Mouse (Mus musculus) neural tube, embryonic 11.5 days (tissue): ENCODE data around the gene Parp14. TPM values are rescaled to one million over a fixed set of nuclear protein-coding genes. Genes with fewer than 3 reads are reported as not detected.

Source experiments
- ATAC-seq: fragments of 200-750 bp; cut with Nextera tagmentation; 2 replicates; pipeline ENCODE4 v1.8.0; 2017; ENCODE audit warnings: moderate number of reproducible peaks, mild to moderate bottlenecking, moderate TSS enrichment, moderate library complexity; ENCODE audit not compliant: insufficient read depth, low FRiP score, low TSS enrichment
- DNase-seq: peaks from one replicate; pipeline ENCODE4 v3.0.0-alpha.2; 2015; ENCODE audit warnings: low spot score
- H3K27ac ChIP-seq: fragments of 300-500 bp; sonication (generic); 2 replicates; pipeline ENCODE4 v1.5.1; 2014; ENCODE audit warnings: low read depth, mild to moderate bottlenecking, low read length
- H3K27me3 ChIP-seq: fragments of 300-500 bp; sonication (generic); 2 replicates; pipeline ENCODE4 v1.6.1; 2014; ENCODE audit warnings: mild to moderate bottlenecking, low read length, mixed read lengths; ENCODE audit not compliant: control insufficient read depth, insufficient read depth
- H3K36me3 ChIP-seq: fragments of 300-500 bp; sonication (generic); 2 replicates; pipeline ENCODE4 v1.6.1; 2014; ENCODE audit warnings: mild to moderate bottlenecking, low read length, moderate library complexity, mixed read lengths; ENCODE audit not compliant: control insufficient read depth, insufficient read depth
- H3K4me1 ChIP-seq: fragments of 300-500 bp; sonication (generic); 2 replicates; pipeline ENCODE4 v1.6.1; 2014; ENCODE audit warnings: low read length, mixed read lengths; ENCODE audit not compliant: control insufficient read depth, insufficient read depth
- H3K4me2 ChIP-seq: fragments of 300-500 bp; sonication (generic); 2 replicates; pipeline ENCODE4 v1.6.1; 2014; ENCODE audit warnings: low read depth, mild to moderate bottlenecking, moderate library complexity
- H3K4me3 ChIP-seq: fragments of 300-500 bp; sonication (generic); 2 replicates; pipeline ENCODE4 v1.5.1; 2014; ENCODE audit warnings: low read depth, low read length
- H3K9ac ChIP-seq: fragments of 300-500 bp; sonication (generic); 2 replicates; pipeline ENCODE4 v1.6.1; 2014; ENCODE audit warnings: mild to moderate bottlenecking, low read length
- H3K9me3 ChIP-seq: fragments of 300-500 bp; sonication (generic); 2 replicates; pipeline ENCODE4 v1.6.1; 2016; ENCODE audit warnings: low read length; ENCODE audit not compliant: control insufficient read depth
- WGBS: fragments of 180-500 bp; shearing (Covaris S2); extraction: QIAGEN DNeasy Blood & Tissue Kit; methylation state at CpG from one replicate; pipeline ENCODE4 v1.1.7; 2014; 5-methylcytosine and 5-hydroxymethylcytosine counted together
- polyA plus RNA-seq: library from polyadenylated mRNA; unstranded; fragments of >200 nt; fragmentation: Nextera tagmentation; extraction: Ambion mirVana; gene quantifications from 2 replicates; pipeline ENCODE4 v1.2.1, GENCODE M21; 2014

Gene Parp14
- polyA plus RNA-seq = 0.19 and 0.31 TPM in 2 replicates

- H3K9ac ChIP-seq = peak within 1 kb of the TSS; percentile 59
- no peak within 1 kb of the TSS for H3K27ac ChIP-seq
- H3K27me3 ChIP-seq = peaks cover 22% of the 10 kb centered on the region
- no peaks in the 10 kb centered on the region for H3K9me3 ChIP-seq
- H3K36me3 ChIP-seq = no peaks in the 10 kb centered on the region
- peak; percentile 40 for DNase-seq
- peak within 1 kb of the TSS; percentile 81 for H3K4me2 ChIP-seq
- no peak for ATAC-seq
- H3K4me3 ChIP-seq = peak within 1 kb of the TSS; percentile 51
- WGBS = 2% methylated on average over 38 of the region's 38 CpGs
- peaks cover 3% of the 10 kb centered on the region; the same call in 1 of the 2 replicates for H3K4me1 ChIP-seq
These were observed at the start of gene Parp14 for GRCm38 (mm10) chr16:35871048-35871851. TSS of gene Parp14 (minus strand) at chr16:35871544.

- WGBS = 80% methylated on average over 6 of the region's 6 CpGs
- ATAC-seq = no peak
- Histone ChIP-seq H3K4me3 (no peak overlapping the region), H3K27ac (no peak overlapping the region), H3K27me3 (no peaks in the 10 kb centered on the region), H3K9me3 (no peaks in the 10 kb centered on the region), H3K36me3 (no peaks in the 10 kb centered on the region), H3K4me1 (no peaks in the 10 kb centered on the region), H3K9ac (no peak overlapping the region), H3K4me2 (no peak overlapping the region)
- DNase-seq = no peak
These were observed 47.6 kb upstream of the Parp14 start for GRCm38 (mm10) chr16:35918721-35919543.

- H3K4me2 ChIP-seq = no peak overlapping the region
These were observed 43.0 kb upstream of the Parp14 start for GRCm38 (mm10) chr16:35914301-35914700.

GRCm38 (mm10) chr16:35913526-35913925 lies 42.2 kb upstream of the Parp14 start:
- no peaks in the 10 kb centered on the region for H3K27me3 ChIP-seq
- no peaks in the 10 kb centered on the region for H3K9me3 ChIP-seq
- no peak overlapping the region for H3K4me2 ChIP-seq
- no peak overlapping the region for H3K4me3 ChIP-seq
- DNase-seq (peak; percentile 20), ATAC-seq (no peak)
- no peaks in the 10 kb centered on the region for H3K4me1 ChIP-seq
- no peaks in the 10 kb centered on the region for H3K36me3 ChIP-seq
- no peak overlapping the region for H3K9ac ChIP-seq
- WGBS = 78% methylated on average over 1 of the region's 1 CpGs
- no peak overlapping the region for H3K27ac ChIP-seq

More at GRCm38 (mm10) chr16:35914301-35914700, 43.0 kb upstream of the Parp14 start:
- no peak overlapping the region for H3K27ac ChIP-seq
- no peaks in the 10 kb centered on the region for H3K27me3 ChIP-seq
- no peak overlapping the region for H3K9ac ChIP-seq
- DNase-seq (no peak), ATAC-seq (no peak)
- WGBS = 71% methylated on average over 5 of the region's 5 CpGs
- no peaks in the 10 kb centered on the region for H3K9me3 ChIP-seq
- H3K4me3 ChIP-seq = no peak overlapping the region
- H3K4me1 ChIP-seq = no peaks in the 10 kb centered on the region
- H3K36me3 ChIP-seq = no peaks in the 10 kb centered on the region

- no peaks in the 10 kb centered on the region for H3K36me3 ChIP-seq
- DNase-seq (no peak), ATAC-seq (no peak)
- no peaks in the 10 kb centered on the region for H3K4me1 ChIP-seq
- WGBS = 86% methylated on average over 3 of the region's 3 CpGs
- H3K4me2 ChIP-seq = no peak overlapping the region
- no peaks in the 10 kb centered on the region for H3K27me3 ChIP-seq
- H3K9me3 ChIP-seq = no peaks in the 10 kb centered on the region
- no peak overlapping the region for H3K9ac ChIP-seq
- no peak overlapping the region for H3K4me3 ChIP-seq
- no peak overlapping the region for H3K27ac ChIP-seq
These were observed 40.1 kb upstream of the Parp14 start for GRCm38 (mm10) chr16:35911449-35911848.

- no peak overlapping the region for H3K4me3 ChIP-seq
- no peaks in the 10 kb centered on the region for H3K27me3 ChIP-seq
- WGBS = 71% methylated on average over 4 of the region's 4 CpGs
- no peak for ATAC-seq
- H3K27ac ChIP-seq = no peak overlapping the region
- no peak for DNase-seq
- H3K4me1 ChIP-seq = no peaks in the 10 kb centered on the region
- no peaks in the 10 kb centered on the region for H3K36me3 ChIP-seq
- no peak overlapping the region for H3K4me2 ChIP-seq
- H3K9ac ChIP-seq = no peak overlapping the region
- no peaks in the 10 kb centered on the region for H3K9me3 ChIP-seq
These were observed 36.3 kb upstream of the Parp14 start for GRCm38 (mm10) chr16:35907432-35908201.

GRCm38 (mm10) chr16:35906887-35907286 lies 35.5 kb upstream of the Parp14 start:
- no peak overlapping the region for H3K9ac ChIP-seq
- WGBS = 85% methylated on average over 7 of the region's 7 CpGs

GRCm38 (mm10) chr16:35905819-35906485 lies 34.6 kb upstream of the Parp14 start:
- no peaks in the 10 kb centered on the region for H3K27me3 ChIP-seq

More at GRCm38 (mm10) chr16:35906887-35907286, 35.5 kb upstream of the Parp14 start:
- no peaks in the 10 kb centered on the region for H3K27me3 ChIP-seq
- no peak overlapping the region for H3K4me3 ChIP-seq
- DNase-seq = no peak
- no peaks in the 10 kb centered on the region for H3K4me1 ChIP-seq
- no peak overlapping the region for H3K27ac ChIP-seq
- H3K36me3 ChIP-seq = no peaks in the 10 kb centered on the region
- H3K9me3 ChIP-seq = no peaks in the 10 kb centered on the region
- no peak overlapping the region for H3K4me2 ChIP-seq
- ATAC-seq = no peak

More at GRCm38 (mm10) chr16:35905819-35906485, 34.6 kb upstream of the Parp14 start:
- DNase-seq (no peak), ATAC-seq (no peak)
- no peak overlapping the region for H3K4me3 ChIP-seq
- no peaks in the 10 kb centered on the region for H3K4me1 ChIP-seq
- no peak overlapping the region for H3K27ac ChIP-seq
- H3K9me3 ChIP-seq = no peaks in the 10 kb centered on the region
- no peak overlapping the region for H3K9ac ChIP-seq
- H3K4me2 ChIP-seq = no peak overlapping the region
- 88% methylated on average over 6 of the region's 6 CpGs for WGBS
- H3K36me3 ChIP-seq = no peaks in the 10 kb centered on the region
